Mouse (Mus musculus) urinary bladder, adult 18-20 months (tissue): ENCODE measurements around the gene Ica1l.

ENCODE experiments used
- DNase-seq, 2 experiments: peaks; one replicate each; pipeline ENCODE4 v3.0.0; 2022; ENCODE audit warnings: low spot score in 2 of 2, mixed read lengths in 2 of 2

Gene Ica1l

GRCm38 (mm10) chr1:59966171-59966785 is 76.7 kb downstream of the Ica1l start:
- DNase-seq: no peak

- no peak for DNase-seq
These were observed 83.0 kb downstream of the Ica1l start for GRCm38 (mm10) chr1:59959941-59960340.

GRCm38 (mm10) chr1:59957206-59957605 is 85.8 kb downstream of the Ica1l start:
- DNase-seq: no peak

DNA sequence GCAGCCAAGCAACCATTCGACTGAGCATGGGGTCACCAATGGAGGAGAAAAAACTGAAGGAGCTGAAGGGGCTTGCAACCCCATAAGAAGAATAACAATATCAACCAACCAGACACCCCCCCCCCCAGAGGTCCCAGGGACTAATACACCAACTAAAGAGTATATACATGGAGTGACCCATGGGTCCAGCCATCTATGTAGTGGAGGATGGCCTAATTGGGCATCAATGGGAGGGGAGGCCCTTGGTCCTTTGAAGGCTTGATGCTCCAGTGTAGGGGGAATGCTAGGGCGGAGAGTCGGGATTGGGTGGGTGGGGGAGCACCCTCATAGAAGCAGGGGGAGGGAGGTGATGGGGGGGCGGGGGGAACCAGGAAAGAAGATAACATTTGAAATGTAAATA is 95.5 kb downstream of the Ica1l start:
- no peak for DNase-seq

DNA sequence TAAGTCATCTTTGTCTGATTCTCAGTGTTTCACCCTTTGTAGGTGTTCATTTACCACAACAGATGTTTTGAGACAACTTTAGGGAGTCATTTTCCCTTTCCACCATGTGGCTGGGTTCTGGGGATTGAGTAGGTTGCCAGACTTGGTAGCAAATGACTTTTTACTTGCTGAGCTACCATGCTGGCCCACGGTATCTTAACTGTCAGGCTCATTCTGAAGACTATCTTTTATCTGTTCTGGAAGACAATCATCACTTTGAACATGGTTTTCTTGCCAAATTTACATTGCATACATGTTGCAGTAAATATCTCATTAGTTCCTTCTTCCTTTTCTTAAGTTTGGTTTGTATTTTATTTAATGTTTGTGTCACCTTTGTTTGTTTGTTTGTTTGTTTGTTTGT is 97.0 kb downstream of the Ica1l start:
- DNase-seq: no peak

- peak; percentile 22 to 39 for DNase-seq
These were observed 99.2 kb downstream of the Ica1l start for GRCm38 (mm10) chr1:59943825-59944224.

DNA sequence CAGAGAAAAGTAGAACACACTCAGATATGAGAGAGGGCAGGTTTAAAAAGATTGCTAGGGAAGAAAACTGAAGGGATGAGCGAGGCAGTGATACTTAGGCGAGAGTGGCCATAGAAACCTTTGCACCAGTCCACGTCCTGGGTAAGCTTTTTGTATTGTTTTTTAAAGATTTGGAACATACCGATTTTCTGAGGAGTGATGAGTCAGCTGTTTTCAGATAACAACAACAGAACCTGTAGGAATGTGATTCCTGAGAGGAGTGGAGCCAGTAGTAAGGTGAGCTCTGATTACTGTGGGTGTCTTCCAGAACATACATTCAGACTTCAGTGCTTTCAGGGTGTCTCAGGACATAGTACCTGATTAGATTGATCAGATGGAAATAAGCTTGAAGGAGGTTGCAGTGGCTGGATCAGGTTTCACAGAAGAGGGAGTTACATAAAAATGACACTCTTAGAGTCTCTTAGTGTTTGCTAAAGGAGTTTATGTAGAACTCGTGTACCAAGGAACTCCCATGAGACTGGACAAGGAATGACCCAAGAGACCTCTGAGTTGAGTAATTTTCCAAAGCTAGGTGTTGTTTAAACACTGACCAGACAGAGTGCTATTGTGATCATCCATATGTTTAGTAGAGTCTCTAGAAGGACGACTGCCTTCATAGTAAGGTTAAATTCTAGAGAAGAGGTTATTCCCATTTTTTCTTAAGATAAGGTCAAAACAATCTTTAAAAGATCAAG is 100.8 kb downstream of the Ica1l start:
- no peak for DNase-seq

DNA sequence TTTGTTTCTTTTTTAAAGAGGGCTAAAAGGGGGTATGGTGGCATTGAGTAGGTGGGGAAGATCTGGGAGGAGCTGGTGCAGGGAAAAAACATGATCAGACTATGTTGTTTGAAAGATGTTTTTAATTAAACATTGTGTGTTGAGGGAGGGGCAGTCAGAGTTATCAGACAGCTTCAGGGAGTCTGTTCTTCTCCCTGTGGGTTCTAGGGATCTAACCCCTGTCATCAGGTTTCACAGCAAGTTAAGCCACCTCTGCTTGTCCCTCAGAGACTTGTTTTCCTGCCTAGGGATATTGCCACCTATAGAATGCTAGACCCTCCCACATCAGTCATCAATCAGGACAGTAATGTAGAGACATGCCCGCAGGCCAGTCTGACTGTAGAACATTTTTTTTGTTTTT is 101.9 kb downstream of the Ica1l start:
- no peak for DNase-seq

DNA sequence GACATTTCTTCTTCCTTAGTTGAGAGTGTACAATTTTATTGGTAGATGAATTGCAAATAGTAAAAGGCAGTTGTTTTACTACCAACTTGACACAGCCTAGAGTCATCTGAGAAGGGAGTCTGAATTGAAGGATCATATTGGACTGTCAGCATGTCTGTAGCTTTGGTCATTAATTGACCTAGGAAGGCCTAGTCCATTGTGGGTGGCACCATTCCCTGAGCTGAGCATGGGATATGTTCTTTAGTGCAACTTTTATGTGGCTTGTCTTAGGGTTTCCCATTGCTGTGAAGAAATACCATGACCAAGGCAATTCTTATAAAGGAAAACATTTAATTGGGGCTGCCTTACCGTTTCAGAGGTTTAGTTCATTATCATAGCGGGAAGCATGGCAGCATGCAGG is 110.0 kb downstream of the Ica1l start:
- DNase-seq: no peak
